Mouse (Mus musculus): ENCODE data around the gene Bnc2.

GRCm38 (mm10) chr4:84349536-84349935 is 325.5 kb downstream of the Bnc2 start:
- no peak for TF ChIP-seq CTCF (conservative IDR thresholded peaks at IDR 0.05; ENCODE audit: insufficient read depth, insufficient read length, low read depth, low read length)
- TF ChIP-seq POLR2A (IDR thresholded peaks at IDR 0.05; ENCODE audit: low read depth, low read length): no peak
